Comparison of ENCODE assay signal across 9 mouse cellular contexts in genomic region chr17:33539106-33539675, GRCm38 (mm10). TPM values are rescaled to one million over a fixed set of nuclear protein-coding genes. Genes with fewer than 3 reads are reported as not detected.
A peak's percentile ranks its signal among the peaks of the same experiment; 100 is the strongest.
DNase-seq lines count a peak whose midpoint lies in the region; ATAC-seq and TF ChIP-seq lines count a peak whose summit lies in the region.
"Had no signal": no experiment of that assay in that cellular context is flagged by ENCODE, and none has a peak within 500 bp of the region (broad histone marks: within the 10 kb centered on the region; RNA-seq: fewer than 3 reads in every experiment).

No protein-coding gene starts in this region.

- no peak overlapping the region for H3K4me3 ChIP-seq in hindbrain, embryonic 14.5 days (replicated peaks; ENCODE audit: low read length)
- no peak overlapping the region for H3K4me3 ChIP-seq in hindbrain, embryonic 13.5 days
- H3K4me3 ChIP-seq in cortical plate, adult 2 months (ENCODE audit: insufficient read depth, low read length) = no peak overlapping the region
- H3K4me3 ChIP-seq: limb, embryonic 13.5 days had no signal

- H3K9me3 ChIP-seq in hindbrain, embryonic 14.5 days (ENCODE audit: control insufficient read depth, low read length) = no peaks in the 10 kb centered on the region
- no peaks in the 10 kb centered on the region for H3K9me3 ChIP-seq in hindbrain, embryonic 13.5 days
- H3K9me3 ChIP-seq: limb, embryonic 13.5 days had no signal

- 0 out of 2 replicates have a peak, but pooled peaks have one; percentile 40 for ATAC-seq in hindbrain, embryonic 14.5 days (ENCODE audit: low FRiP score)
- no peak for ATAC-seq in hindbrain, embryonic 13.5 days (ENCODE audit: low FRiP score)
- peak; percentile 47 for ATAC-seq in Patski

- in situ Hi-C loops in Patski (cut with MboI; ENCODE audit: low pct_unique_long_range_greater_than_20kb) = loop anchor here (5.0 to 10.0 kb wide), 2 partner anchors 97 to 286 kb away; partner anchors contain the start of genes Ndufa7 and Rps28

- H3K4me2 ChIP-seq in hindbrain, embryonic 14.5 days (replicated peaks) = no peak overlapping the region
- no peak overlapping the region for H3K4me2 ChIP-seq in hindbrain, embryonic 13.5 days
- H3K4me2 ChIP-seq: limb, embryonic 13.5 days had no signal

- no peaks in the 10 kb centered on the region for H3K4me1 ChIP-seq in hindbrain, embryonic 14.5 days (replicated peaks; ENCODE audit: control insufficient read depth, insufficient read depth, low read length)
- H3K4me1 ChIP-seq in hindbrain, embryonic 13.5 days (replicated peaks) = no peaks in the 10 kb centered on the region
- H3K4me1 ChIP-seq in cortical plate, adult 2 months (ENCODE audit: control insufficient read depth, insufficient read depth, low read length) = no peaks in the 10 kb centered on the region
- H3K4me1 ChIP-seq: limb, embryonic 13.5 days had no signal

- peak; percentile 87 for TF ChIP-seq CTCF in Patski (IDR thresholded peaks at IDR 0.05)
- peak; percentile 68 for TF ChIP-seq CTCF in cortical plate, adult 2 months (IDR thresholded peaks at IDR 0.05; ENCODE audit: extremely low read depth, insufficient read depth, low read length)

- H3K36me3 ChIP-seq in hindbrain, embryonic 14.5 days (replicated peaks; ENCODE audit: control insufficient read depth, insufficient read depth) = peaks cover 65% of the 10 kb centered on the region
- H3K36me3 ChIP-seq in hindbrain, embryonic 13.5 days = peaks cover 61% of the 10 kb centered on the region

- no peaks in the 10 kb centered on the region for H3K27me3 ChIP-seq in hindbrain, embryonic 14.5 days (ENCODE audit: control insufficient read depth, insufficient read depth, low read length)
- H3K27me3 ChIP-seq in hindbrain, embryonic 13.5 days = no peaks in the 10 kb centered on the region
- H3K27me3 ChIP-seq in Patski = no peaks in the 10 kb centered on the region
- H3K27me3 ChIP-seq: limb, embryonic 13.5 days had no signal

- CTCF ChIA-PET in Patski (lab: Charles Lee) = interaction anchor here (0.9 to 1.7 kb wide), 9 partner anchors 10 to 106 kb away, joined by 3 to 7 read pairs (median 4); partner anchors contain the start of genes Myo1f and Zfp414

- WGBS in hindbrain, embryonic 14.5 days = 91% methylated on average over 3 of the region's 3 CpGs
- WGBS in hindbrain, embryonic 13.5 days = 88% methylated on average over 3 of the region's 3 CpGs

- DNase-seq in hindbrain, embryonic 14.5 days (ENCODE audit: low spot score) = peak; percentile 64
- peak; percentile 58 to 61 for DNase-seq in B cell, adult 2 months
- DNase-seq in Patski (ENCODE audit: low read depth, low spot score) = no peak
- DNase-seq in kidney, postnatal 36 days = peak; percentile 55 to 76
- peak; percentile 31 to 44 for DNase-seq in natural killer cell, adult 2 months (ENCODE audit: low spot score in 2 of 2)
- DNase-seq in ovary, postnatal 14 days (ENCODE audit: low spot score) = no peak

- no peak overlapping the region for H3K9ac ChIP-seq in hindbrain, embryonic 14.5 days
- no peak overlapping the region for H3K9ac ChIP-seq in hindbrain, embryonic 13.5 days
- H3K9ac ChIP-seq: limb, embryonic 13.5 days had no signal

- no peak overlapping the region for H3K27ac ChIP-seq in hindbrain, embryonic 14.5 days
- H3K27ac ChIP-seq in hindbrain, embryonic 13.5 days = no peak overlapping the region
- no peak overlapping the region for H3K27ac ChIP-seq in cortical plate, adult 2 months (ENCODE audit: insufficient read depth, low read length)
- H3K27ac ChIP-seq: limb, embryonic 13.5 days had no signal

- TF ChIP-seq POLR2A in cortical plate, adult 2 months (IDR thresholded peaks at IDR 0.05; ENCODE audit: extremely low read depth, insufficient read depth, low read length) = no peak

- POLR2A ChIA-PET in Patski (lab: Charles Lee) = no interaction called here

RNA-seq across cellular contexts. Expression of gene Adamts10, which starts 15.2 kb away (rescaled TPM):
- polyA plus RNA-seq in hindbrain, embryonic 14.5 days (2014; fragmentation: Nextera tagmentation; extraction: Ambion mirVana) = 47.7 and 59.0 TPM in 2 replicates
- 48.0 and 48.3 TPM in 2 replicates for polyA plus RNA-seq in hindbrain, embryonic 13.5 days (2015; fragmentation: Nextera tagmentation; extraction: Ambion mirVana)
- polyA plus RNA-seq in Patski (2021) = 15.4 TPM
- polyA plus RNA-seq in cortical plate, adult 2 months (2012; rRNA removed) = 47.2 and 50.7 TPM in 2 replicates

RNA-seq across cellular contexts. Expression of gene Myo1f, which starts 16.3 kb away (rescaled TPM):
- polyA plus RNA-seq in hindbrain, embryonic 14.5 days (2014; fragmentation: Nextera tagmentation; extraction: Ambion mirVana) = 1.7 and 2.0 TPM in 2 replicates
- 1.8 and 2.4 TPM in 2 replicates for polyA plus RNA-seq in hindbrain, embryonic 13.5 days (2015; fragmentation: Nextera tagmentation; extraction: Ambion mirVana)
- not detected for polyA plus RNA-seq in Patski (2021)
- 2.4 and 2.5 TPM in 2 replicates for polyA plus RNA-seq in cortical plate, adult 2 months (2012; rRNA removed)

Comparison
In these comparisons a context has a peak if more than half of its experiments do, and no peak if none do; other contexts are left out.
1. DNase-seq: peak in hindbrain, embryonic 14.5 days (single experiment), B cell, adult 2 months (2 of 2), kidney, postnatal 36 days (2 of 2) and natural killer cell, adult 2 months (2 of 2); none in Patski (single experiment) and ovary, postnatal 14 days (single experiment).